Mouse (Mus musculus) hindbrain, embryonic 11.5 days (tissue): ENCODE measurements at regions not wholly inside any gene's neighbourhood (a gene's known extent, or its start where the extent isn't known, plus 50 kb on each side); places are given as distances from the start of the nearest gene placed in this dataset.

Experiments
- ATAC-seq: fragments of 200-750 bp; cut with Nextera tagmentation; 2 replicates; pipeline ENCODE4 v1.8.0; 2017; ENCODE audit warnings: mild to moderate bottlenecking, moderate TSS enrichment, moderate library complexity; ENCODE audit not compliant: low FRiP score
- DNase-seq: peaks from one replicate; pipeline ENCODE4 v3.0.0-alpha.2; 2015; ENCODE audit warnings: low spot score
- H3K27ac ChIP-seq: fragments of 300-500 bp; sonication (generic); 2 replicates; pipeline ENCODE4 v1.5.1; 2014; ENCODE audit warnings: mild to moderate bottlenecking, low read depth, low read length
- H3K27me3 ChIP-seq: fragments of 300-500 bp; sonication (generic); 2 replicates; pipeline ENCODE4 v1.6.1; 2014; ENCODE audit warnings: mild to moderate bottlenecking, low read length, moderate library complexity, mixed read lengths; ENCODE audit not compliant: control insufficient read depth, insufficient read depth
- H3K36me3 ChIP-seq: fragments of 300-500 bp; sonication (generic); 2 replicates; pipeline ENCODE4 v1.6.1; 2014; ENCODE audit warnings: mild to moderate bottlenecking, low read length, moderate library complexity, mixed read lengths; ENCODE audit not compliant: control insufficient read depth, insufficient read depth
- H3K4me1 ChIP-seq: fragments of 300-500 bp; sonication (generic); replicated peaks from 2 replicates; pipeline ENCODE4 v1.6.1; 2014; ENCODE audit warnings: low read length, mixed read lengths; ENCODE audit not compliant: control insufficient read depth, insufficient read depth
- H3K4me2 ChIP-seq: fragments of 300-500 bp; sonication (generic); replicated peaks from 2 replicates; pipeline ENCODE4 v1.6.1; 2014; ENCODE audit warnings: mild to moderate bottlenecking, low read depth, low read length
- H3K4me3 ChIP-seq: fragments of 300-500 bp; sonication (generic); 2 replicates; pipeline ENCODE4 v1.5.1; 2014; ENCODE audit warnings: low read depth, low read length
- H3K9ac ChIP-seq: fragments of 300-500 bp; sonication (generic); 2 replicates; pipeline ENCODE4 v1.6.1; 2014; ENCODE audit warnings: low read depth, low read length
- H3K9me3 ChIP-seq: fragments of 300-500 bp; sonication (generic); 2 replicates; pipeline ENCODE4 v1.6.1; 2016; ENCODE audit warnings: low read length; ENCODE audit not compliant: control insufficient read depth
- WGBS: fragments of 180-500 bp; shearing (Covaris S2); extraction: QIAGEN DNeasy Blood & Tissue Kit; methylation state at CpG from one replicate; pipeline ENCODE4 v1.1.7; 2014; 5-methylcytosine and 5-hydroxymethylcytosine counted together

- Histone ChIP-seq H3K9ac (no peak overlapping the region), H3K27me3 (no peaks in the 10 kb centered on the region), H3K36me3 (no peaks in the 10 kb centered on the region), H3K4me2 (no peak overlapping the region), H3K4me3 (no peak overlapping the region), H3K27ac (no peak overlapping the region), H3K9me3 (no peaks in the 10 kb centered on the region), H3K4me1 (no peaks in the 10 kb centered on the region)
- ATAC-seq = no peak
- DNase-seq = no peak
- WGBS = 79% methylated on average over 1 of the region's 1 CpGs
Observed at GRCm38 (mm10) chr13:91274131-91274530, 50.4 kb upstream of the Atg10 start.

- no peaks in the 10 kb centered on the region for H3K4me1 ChIP-seq
- no peaks in the 10 kb centered on the region for H3K36me3 ChIP-seq
- no peak overlapping the region for H3K4me2 ChIP-seq
- no peak overlapping the region for H3K27ac ChIP-seq
- H3K27me3 ChIP-seq = no peaks in the 10 kb centered on the region
- DNase-seq = no peak
- 70% methylated on average over 6 of the region's 6 CpGs for WGBS
- no peak overlapping the region for H3K9ac ChIP-seq
- no peak overlapping the region for H3K4me3 ChIP-seq
- ATAC-seq = no peak
- no peaks in the 10 kb centered on the region for H3K9me3 ChIP-seq
Observed at GRCm38 (mm10) chr13:91274615-91275014, 50.8 kb upstream of the Atg10 start.

- H3K4me3 ChIP-seq = no peak overlapping the region
- no peak overlapping the region for H3K27ac ChIP-seq
- H3K9me3 ChIP-seq = no peaks in the 10 kb centered on the region
- no peak overlapping the region for H3K9ac ChIP-seq
- H3K36me3 ChIP-seq = no peaks in the 10 kb centered on the region
- ATAC-seq (no peak), DNase-seq (no peak)
- H3K27me3 ChIP-seq = no peaks in the 10 kb centered on the region
- H3K4me1 ChIP-seq = no peaks in the 10 kb centered on the region
- no peak overlapping the region for H3K4me2 ChIP-seq
- 84% methylated on average over 3 of the region's 3 CpGs for WGBS
Observed at GRCm38 (mm10) chr13:91279487-91279886, 55.7 kb upstream of the Atg10 start.

- WGBS = 83% methylated on average over 7 of the region's 7 CpGs
- Histone ChIP-seq H3K4me1 (no peaks in the 10 kb centered on the region), H3K9me3 (no peaks in the 10 kb centered on the region), H3K27ac (no peak overlapping the region), H3K4me3 (no peak overlapping the region), H3K9ac (no peak overlapping the region), H3K4me2 (no peak overlapping the region), H3K36me3 (no peaks in the 10 kb centered on the region), H3K27me3 (no peaks in the 10 kb centered on the region)
- no peak for DNase-seq
- no peak for ATAC-seq
Observed at GRCm38 (mm10) chr13:91295552-91296170, 71.9 kb upstream of the Atg10 start.

GRCm38 (mm10) chr13:91296521-91297160, 72.9 kb upstream of the Atg10 start:
- no peak overlapping the region for H3K9ac ChIP-seq
- H3K9me3 ChIP-seq = no peaks in the 10 kb centered on the region
- H3K36me3 ChIP-seq = no peaks in the 10 kb centered on the region
- no peak overlapping the region for H3K4me3 ChIP-seq
- no peak overlapping the region for H3K4me2 ChIP-seq
- DNase-seq (no peak), ATAC-seq (no peak)
- H3K27me3 ChIP-seq = no peaks in the 10 kb centered on the region
- no peaks in the 10 kb centered on the region for H3K4me1 ChIP-seq
- 82% methylated on average over 5 of the region's 5 CpGs for WGBS
- no peak overlapping the region for H3K27ac ChIP-seq

GRCm38 (mm10) chr13:91301849-91302248, 78.1 kb upstream of the Atg10 start:
- no peak overlapping the region for H3K4me2 ChIP-seq
- H3K4me1 ChIP-seq = no peaks in the 10 kb centered on the region
- H3K27ac ChIP-seq = no peak overlapping the region
- WGBS = 83% methylated on average over 1 of the region's 1 CpGs
- no peak for ATAC-seq
- no peaks in the 10 kb centered on the region for H3K27me3 ChIP-seq
- DNase-seq = no peak
- no peaks in the 10 kb centered on the region for H3K9me3 ChIP-seq
- H3K9ac ChIP-seq = no peak overlapping the region
- H3K4me3 ChIP-seq = no peak overlapping the region
- no peaks in the 10 kb centered on the region for H3K36me3 ChIP-seq

- DNase-seq (no peak), ATAC-seq (no peak)
- Histone ChIP-seq H3K36me3 (no peaks in the 10 kb centered on the region), H3K9me3 (no peaks in the 10 kb centered on the region), H3K4me3 (no peak overlapping the region), H3K4me2 (no peak overlapping the region), H3K4me1 (no peaks in the 10 kb centered on the region), H3K9ac (no peak overlapping the region), H3K27ac (no peak overlapping the region), H3K27me3 (no peaks in the 10 kb centered on the region)
- WGBS = 90% methylated on average over 6 of the region's 6 CpGs
Observed at GRCm38 (mm10) chr13:91305697-91306405, 82.1 kb upstream of the Atg10 start.

GRCm38 (mm10) chr13:91306545-91306944, 82.8 kb upstream of the Atg10 start:
- no peaks in the 10 kb centered on the region for H3K9me3 ChIP-seq
- no peak overlapping the region for H3K27ac ChIP-seq
- no peaks in the 10 kb centered on the region for H3K36me3 ChIP-seq
- ATAC-seq (no peak), DNase-seq (no peak)
- WGBS = 87% methylated on average over 4 of the region's 4 CpGs
- no peaks in the 10 kb centered on the region for H3K27me3 ChIP-seq
- H3K4me2 ChIP-seq = no peak overlapping the region
- no peak overlapping the region for H3K9ac ChIP-seq
- H3K4me1 ChIP-seq = no peaks in the 10 kb centered on the region
- H3K4me3 ChIP-seq = no peak overlapping the region
